Mouse (Mus musculus): ENCODE results near the gene Ckb. TPM values are rescaled to one million over a fixed set of nuclear protein-coding genes. Genes with fewer than 3 reads are reported as not detected.
A peak's percentile ranks its signal among the peaks of the same experiment; 100 is the strongest.

Gene Ckb
- polyA plus RNA-seq, 1 experiment from 2014 or later, result 1,830 TPM

- Histone ChIP-seq H3K9ac (no peak overlapping the region), H3K4me2 (peak overlapping the region; percentile 19; the same call in 1 of the 2 replicates)
Measured at GRCm38 (mm10) chr12:111688069-111688428, 15.9 kb upstream of the Ckb start.

GRCm38 (mm10) chr12:111687350-111688068 lies 15.4 kb upstream of the Ckb start:
- peaks cover 45% of the 10 kb centered on the region for H3K4me1 ChIP-seq (replicated peaks)
- H3K27ac ChIP-seq (replicated peaks), result peak overlapping the region; percentile 90
- H3K4me3 ChIP-seq, result no peak overlapping the region
- WGBS, result 8% methylated on average over 14 of the region's 14 CpGs
- H3K9ac ChIP-seq, result no peak overlapping the region
- no peaks in the 10 kb centered on the region for H3K9me3 ChIP-seq
- peak overlapping the region; percentile 19; the same call in 1 of the 2 replicates for H3K4me2 ChIP-seq
- H3K36me3 ChIP-seq, result peaks cover 6% of the 10 kb centered on the region; the same call in 1 of the 2 replicates
- no peaks in the 10 kb centered on the region for H3K27me3 ChIP-seq
- peak; percentile 78 for ATAC-seq (ENCODE audit: low FRiP score, low read depth)

More at GRCm38 (mm10) chr12:111688069-111688428, 15.9 kb upstream of the Ckb start:
- ATAC-seq (ENCODE audit: low FRiP score, low read depth), result no peak
- H3K4me3 ChIP-seq, result no peak overlapping the region
- no peaks in the 10 kb centered on the region for H3K27me3 ChIP-seq
- WGBS, result 44% methylated on average over 2 of the region's 2 CpGs
- no peaks in the 10 kb centered on the region for H3K9me3 ChIP-seq
- peak overlapping the region; percentile 90 for H3K27ac ChIP-seq (replicated peaks)
- H3K4me1 ChIP-seq (replicated peaks), result peaks cover 51% of the 10 kb centered on the region
- 0 out of 2 replicates have a peak, but pooled peaks cover 3% of the 10 kb centered on the region for H3K36me3 ChIP-seq

GRCm38 (mm10) chr12:111686390-111686789 lies 14.3 kb upstream of the Ckb start:
- 77% methylated on average over 4 of the region's 4 CpGs for WGBS
- H3K4me1 ChIP-seq (replicated peaks), result peaks cover 34% of the 10 kb centered on the region
- no peak for ATAC-seq (ENCODE audit: low FRiP score, low read depth)
- H3K27ac ChIP-seq (replicated peaks), result peak overlapping the region; percentile 90
- no peaks in the 10 kb centered on the region for H3K9me3 ChIP-seq
- H3K4me3 ChIP-seq, result no peak overlapping the region
- no peak overlapping the region for H3K4me2 ChIP-seq
- H3K27me3 ChIP-seq, result no peaks in the 10 kb centered on the region
- peaks cover 8% of the 10 kb centered on the region; the same call in 1 of the 2 replicates for H3K36me3 ChIP-seq
- H3K9ac ChIP-seq, result no peak overlapping the region

- peaks cover 30% of the 10 kb centered on the region for H3K4me1 ChIP-seq (replicated peaks)
- H3K9ac ChIP-seq, result no peak overlapping the region
- 68% methylated on average over 5 of the region's 5 CpGs for WGBS
- H3K4me3 ChIP-seq, result no peak overlapping the region
- ATAC-seq (ENCODE audit: low FRiP score, low read depth), result no peak
- H3K4me2 ChIP-seq, result no peak overlapping the region
- H3K9me3 ChIP-seq, result no peaks in the 10 kb centered on the region
- H3K36me3 ChIP-seq, result peaks cover 8% of the 10 kb centered on the region; the same call in 1 of the 2 replicates
- no peak overlapping the region for H3K27ac ChIP-seq (replicated peaks)
- H3K27me3 ChIP-seq, result no peaks in the 10 kb centered on the region
Measured at GRCm38 (mm10) chr12:111682806-111683205, 10.7 kb upstream of the Ckb start.

- WGBS, result 77% methylated on average over 5 of the region's 5 CpGs
- Histone ChIP-seq H3K9ac (no peak overlapping the region), H3K4me1 (replicated peaks) (peaks cover 29% of the 10 kb centered on the region), H3K36me3 (peaks cover 8% of the 10 kb centered on the region; the same call in 1 of the 2 replicates), H3K4me3 (no peak overlapping the region), H3K27ac (replicated peaks) (no peak overlapping the region), H3K4me2 (no peak overlapping the region), H3K9me3 (no peaks in the 10 kb centered on the region), H3K27me3 (no peaks in the 10 kb centered on the region)
- no peak for ATAC-seq (ENCODE audit: low FRiP score, low read depth)
Measured at GRCm38 (mm10) chr12:111682003-111682402, 9.9 kb upstream of the Ckb start.

- peaks cover 8% of the 10 kb centered on the region; the same call in 1 of the 2 replicates for H3K36me3 ChIP-seq
- H3K9me3 ChIP-seq, result no peaks in the 10 kb centered on the region
- 81% methylated on average over 8 of the region's 8 CpGs for WGBS
- H3K27me3 ChIP-seq, result no peaks in the 10 kb centered on the region
- H3K4me2 ChIP-seq, result no peak overlapping the region
- H3K4me3 ChIP-seq, result no peak overlapping the region
- H3K27ac ChIP-seq (replicated peaks), result no peak overlapping the region
- ATAC-seq (ENCODE audit: low FRiP score, low read depth), result no peak
- peaks cover 23% of the 10 kb centered on the region for H3K4me1 ChIP-seq (replicated peaks)
- H3K9ac ChIP-seq, result no peak overlapping the region
Measured at GRCm38 (mm10) chr12:111681305-111681704, 9.2 kb upstream of the Ckb start.

- Histone ChIP-seq H3K4me3 (no peak overlapping the region), H3K27me3 (no peaks in the 10 kb centered on the region), H3K36me3 (peaks cover 8% of the 10 kb centered on the region; the same call in 1 of the 2 replicates), H3K9ac (no peak overlapping the region), H3K27ac (replicated peaks) (no peak overlapping the region), H3K4me1 (replicated peaks) (peaks cover 22% of the 10 kb centered on the region), H3K9me3 (no peaks in the 10 kb centered on the region), H3K4me2 (no peak overlapping the region)
- 96% methylated on average over 13 of the region's 13 CpGs for WGBS
- ATAC-seq (ENCODE audit: low FRiP score, low read depth), result no peak
Measured at GRCm38 (mm10) chr12:111680661-111681060, 8.5 kb upstream of the Ckb start.

- no peak for ATAC-seq (ENCODE audit: low FRiP score, low read depth)
- H3K36me3 ChIP-seq, result peaks cover 7% of the 10 kb centered on the region; the same call in 1 of the 2 replicates
- peak overlapping the region; percentile 74 for H3K4me3 ChIP-seq
- H3K9me3 ChIP-seq, result no peaks in the 10 kb centered on the region
- H3K27ac ChIP-seq (replicated peaks), result no peak overlapping the region
- H3K9ac ChIP-seq, result 0 out of 2 replicates have a peak overlapping the region, but pooled peaks have one; percentile 76
- no peaks in the 10 kb centered on the region for H3K27me3 ChIP-seq
- H3K4me1 ChIP-seq (replicated peaks), result peaks cover 22% of the 10 kb centered on the region
- peak overlapping the region; percentile 93 for H3K4me2 ChIP-seq
- 66% methylated on average over 7 of the region's 7 CpGs for WGBS
Measured at GRCm38 (mm10) chr12:111678997-111679396, 6.9 kb upstream of the Ckb start.

GRCm38 (mm10) chr12:111678670-111678933 lies 6.5 kb upstream of the Ckb start:
- Histone ChIP-seq H3K4me1 (replicated peaks) (peaks cover 22% of the 10 kb centered on the region), H3K27me3 (no peaks in the 10 kb centered on the region), H3K36me3 (peaks cover 5% of the 10 kb centered on the region; the same call in 1 of the 2 replicates), H3K27ac (replicated peaks) (no peak overlapping the region), H3K9ac (peak overlapping the region; percentile 76), H3K9me3 (no peaks in the 10 kb centered on the region), H3K4me2 (peak overlapping the region; percentile 93), H3K4me3 (peak overlapping the region; percentile 74)
- WGBS, result 10% methylated on average over 13 of the region's 13 CpGs
- no peak for ATAC-seq (ENCODE audit: low FRiP score, low read depth)

GRCm38 (mm10) chr12:111677882-111678669 lies 5.9 kb upstream of the Ckb start, which contains the start of gene Trmt61a:
TSS of gene Trmt61a (plus strand) at chr12:111678105.
- peak within 1 kb of the TSS; percentile 93 for H3K27ac ChIP-seq (replicated peaks)
- peaks cover 5% of the 10 kb centered on the region; the same call in 1 of the 2 replicates for H3K36me3 ChIP-seq
- peak; percentile 86 for ATAC-seq (ENCODE audit: low FRiP score, low read depth)
- peak within 1 kb of the TSS; percentile 74 for H3K4me3 ChIP-seq
- peaks cover 22% of the 10 kb centered on the region for H3K4me1 ChIP-seq (replicated peaks)
- H3K9ac ChIP-seq, result peak within 1 kb of the TSS; percentile 76
- under 1% methylated on average over 51 of the region's 51 CpGs for WGBS
- H3K4me2 ChIP-seq, result peak within 1 kb of the TSS; percentile 93
- no peaks in the 10 kb centered on the region for H3K27me3 ChIP-seq
- H3K9me3 ChIP-seq, result no peaks in the 10 kb centered on the region

GRCm38 (mm10) chr12:111677421-111677820 lies 5.3 kb upstream of the Ckb start:
- H3K4me3 ChIP-seq, result peak overlapping the region; percentile 74
- peaks cover 28% of the 10 kb centered on the region for H3K4me1 ChIP-seq (replicated peaks)
- ATAC-seq (ENCODE audit: low FRiP score, low read depth), result peak; percentile 28
- H3K9ac ChIP-seq, result peak overlapping the region; percentile 76
- H3K27me3 ChIP-seq, result no peaks in the 10 kb centered on the region
- peak overlapping the region; percentile 93 for H3K27ac ChIP-seq (replicated peaks)
- peaks cover 2% of the 10 kb centered on the region; the same call in 1 of the 2 replicates for H3K36me3 ChIP-seq
- 12% methylated on average over 5 of the region's 5 CpGs for WGBS
- no peaks in the 10 kb centered on the region for H3K9me3 ChIP-seq
- peak overlapping the region; percentile 93 for H3K4me2 ChIP-seq
